Mouse (Mus musculus): ENCODE data around the gene Vapa. TPM values are rescaled to one million over a fixed set of nuclear protein-coding genes. Genes with fewer than 3 reads are reported as not detected.

Gene Vapa
- 86.8 and 98.2 TPM in 2 replicates for total RNA-seq (2023)

GRCm38 (mm10) chr17:65613463-65614412 lies at the start of gene Vapa:
Gene Vapa (minus strand): TSS chr17:65613555.

DNA sequence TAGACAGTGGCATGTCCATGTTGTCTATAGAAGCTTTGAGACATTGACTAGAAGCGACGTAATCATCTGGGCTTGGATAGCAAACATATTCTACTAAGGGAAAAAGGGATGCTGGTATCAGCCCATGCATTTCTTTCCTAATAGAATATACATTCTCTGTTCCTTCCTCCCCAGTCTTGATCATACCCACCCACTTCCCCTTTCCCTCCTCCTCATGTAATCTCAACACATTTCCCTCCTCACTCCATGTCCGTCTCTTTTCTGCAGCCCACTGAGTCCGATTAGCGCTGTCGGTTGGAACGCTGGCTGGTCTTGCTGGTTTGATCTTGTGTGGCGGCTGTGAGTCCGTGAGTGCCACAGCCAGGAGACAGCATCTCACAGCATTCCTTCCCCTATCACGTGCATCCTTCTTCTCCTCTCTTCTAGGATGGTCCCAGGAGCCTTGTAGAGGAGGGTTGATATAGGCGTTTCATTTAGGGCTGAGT lies 28.4 kb upstream of the Vapa start, which contains the start of gene Txndc2:
Gene Txndc2, minus strand, starts transcription at position 435 of the 485 bp plus-strand sequence.

GRCm38 (mm10) chr17:65540441-65541272 lies 72.7 kb downstream of the Vapa start, which contains the start of gene Tmem232:
Gene Tmem232 (minus strand): TSS chr17:65540782.

Other genes starting within 250 kb of the Vapa start
- gene Tmem232, start 72.8 kb downstream of the Vapa start, total RNA-seq (2023) = not detected in 2 replicates
- 0.76 TPM in 1 of 2 replicates, not detected in the other for gene Txndc2, start 28.6 kb upstream of the Vapa start, total RNA-seq (2023)
- 77.8 and 83.3 TPM in 2 replicates for gene Rab31, start 159.2 kb upstream of the Vapa start, total RNA-seq (2023)
- gene Ppp4r1, start 169.0 kb upstream of the Vapa start, total RNA-seq (2023) = 121 and 148 TPM in 2 replicates

Data from neutrophil, adult 65 days (primary cell).